Mouse (Mus musculus): ENCODE measurements around the gene Cnih3.

DNA sequence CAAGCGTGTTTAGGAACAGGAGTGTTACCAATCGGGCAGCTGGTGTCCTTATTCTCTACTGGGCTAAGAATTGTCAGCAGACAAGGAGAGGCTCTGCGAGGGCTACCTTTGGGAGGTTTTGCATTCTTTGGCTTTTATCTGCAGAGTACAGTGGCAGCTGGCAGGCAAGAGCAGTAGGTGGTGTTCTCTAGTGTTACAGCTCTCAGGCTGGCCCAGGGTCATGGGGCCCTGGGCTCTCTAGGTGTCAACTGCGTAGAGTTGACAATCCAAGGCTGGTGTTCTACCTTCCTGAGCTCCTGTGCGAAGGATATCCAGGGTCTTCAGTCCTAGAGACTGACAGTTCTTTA is 17.4 kb upstream of the Cnih3 start:
- TF ChIP-seq POLR2A (IDR thresholded peaks at IDR 0.05; ENCODE audit: borderline replicate concordance, control insufficient read depth, low read depth, low read length) (no peak), CTCF (IDR thresholded peaks at IDR 0.05; ENCODE audit: control insufficient read depth, insufficient read depth, low read length) (no peak)

All from bone marrow, adult 2 months (tissue).